Mouse (Mus musculus) liver, postnatal 0 days (tissue): Measurements from ENCODE around the gene Usf2. TPM values are rescaled to one million over a fixed set of nuclear protein-coding genes. Genes with fewer than 3 reads are reported as not detected.
"Not testable (repeated sequence)": the region's sequence is repeated elsewhere in the genome, so short reads cannot be mapped to it uniquely, and the experiment has no call there.

Experiments
- ATAC-seq: fragments of 200-750 bp; cut with Nextera tagmentation; 2 replicates; pipeline ENCODE4 v1.8.0; 2017; ENCODE audit warnings: mild to moderate bottlenecking, moderate library complexity
- DNase-seq: peaks from one replicate; pipeline ENCODE4 v3.0.0-alpha.2; 2016
- H3K27ac ChIP-seq: fragments of 300-500 bp; sonication (generic); 2 replicates; pipeline ENCODE4 v1.5.1; 2014; ENCODE audit warnings: antibody characterized with exemption, moderate library complexity, mild to moderate bottlenecking, low read depth
- H3K27me3 ChIP-seq: fragments of 300-500 bp; sonication (generic); 2 replicates; pipeline ENCODE4 v1.6.1; 2014; ENCODE audit warnings: low read length, control low read depth, mixed read lengths; ENCODE audit not compliant: insufficient read depth
- H3K36me3 ChIP-seq: fragments of 300-500 bp; sonication (generic); replicated peaks from 2 replicates; pipeline ENCODE4 v1.6.1; 2014; ENCODE audit warnings: mild to moderate bottlenecking, control low read depth, low read length, moderate library complexity, mixed read lengths; ENCODE audit not compliant: insufficient read depth
- H3K4me1 ChIP-seq: fragments of 300-500 bp; sonication (generic); 2 replicates; pipeline ENCODE4 v1.6.1; 2014; ENCODE audit warnings: antibody characterized with exemption, mild to moderate bottlenecking, control low read depth; ENCODE audit not compliant: insufficient read depth
- H3K4me2 ChIP-seq: fragments of 300-500 bp; sonication (generic); 2 replicates; pipeline ENCODE4 v1.6.1; 2014; ENCODE audit warnings: low read depth, mild to moderate bottlenecking, low read length, moderate library complexity, mixed read lengths
- H3K4me3 ChIP-seq: fragments of 300-500 bp; sonication (generic); 2 replicates; pipeline ENCODE4 v1.5.1; 2014; ENCODE audit warnings: low read depth, low read length
- H3K9ac ChIP-seq: fragments of 300-500 bp; sonication (generic); replicated peaks from 2 replicates; pipeline ENCODE4 v1.6.1; 2014; ENCODE audit warnings: mild to moderate bottlenecking, moderate library complexity
- H3K9me3 ChIP-seq: fragments of 300-500 bp; sonication (generic); 2 replicates; pipeline ENCODE4 v1.6.1; 2016; ENCODE audit warnings: mild to moderate bottlenecking, control low read depth, low read length, mixed read lengths
- CTCF ChIP-seq: sonication (generic); IDR thresholded peaks from 2 replicates; pipeline ENCODE4 v1.5.1; 2016; ENCODE audit warnings: antibody characterized with exemption, low read depth
- EP300 ChIP-seq: IDR thresholded peaks from 2 replicates; pipeline ENCODE4 v1.6.1; 2016; ENCODE audit warnings: antibody characterized with exemption, low read depth, mild to moderate bottlenecking
- WGBS: fragments of 180-500 bp; shearing (Covaris S2); extraction: QIAGEN DNeasy Blood & Tissue Kit; methylation state at CpG from one replicate; pipeline ENCODE4 v1.1.7; 2014; ENCODE audit not compliant: insufficient replicate concordance; 5-methylcytosine and 5-hydroxymethylcytosine counted together
- polyA plus RNA-seq: library from polyadenylated mRNA; unstranded; fragments of >200 nt; fragmentation: Nextera tagmentation; extraction: Ambion mirVana; gene quantifications from 2 replicates; pipeline ENCODE4 v1.2.1, GENCODE M21; 2015

Usf2 gene
- polyA plus RNA-seq, 1 experiment from 2014 or later = 11.6 TPM

DNA sequence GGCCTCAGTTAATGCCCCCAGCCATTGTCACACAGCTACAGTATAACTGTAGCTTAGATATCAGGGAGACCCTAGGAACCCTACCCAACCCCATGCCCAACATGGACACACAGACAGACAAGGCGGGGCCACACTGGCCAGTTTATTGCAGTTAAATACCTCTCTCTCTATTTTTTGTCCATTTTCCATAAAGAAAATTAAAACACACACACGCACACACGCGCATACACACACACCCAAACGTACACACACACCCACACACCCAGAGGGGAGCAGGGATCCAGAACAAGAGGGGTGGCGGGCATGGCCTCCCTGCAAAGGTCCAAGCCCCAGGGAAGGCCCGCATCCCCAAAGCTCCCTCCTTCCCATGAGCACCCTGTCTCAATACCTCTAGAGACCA lies 10.7 kb downstream of the Usf2 start:
- DNase-seq (no peak), ATAC-seq (no peak)
- H3K36me3 ChIP-seq = peaks cover 10% of the 10 kb centered on the region; the same call in 1 of the 2 replicates
- no peak overlapping the region for H3K9ac ChIP-seq
- H3K9me3 ChIP-seq = no peaks in the 10 kb centered on the region
- no peak overlapping the region for H3K4me3 ChIP-seq
- 88% methylated on average over 7 of the region's 7 CpGs for whole genome bisulfite sequencing
- TF ChIP-seq EP300 = no peak
- TF ChIP-seq CTCF = no peak
- H3K4me1 ChIP-seq = no peaks in the 10 kb centered on the region
- peak overlapping the region; percentile 18; the same call in 1 of the 2 replicates for H3K27ac ChIP-seq
- H3K27me3 ChIP-seq = no peaks in the 10 kb centered on the region
- no peak overlapping the region for H3K4me2 ChIP-seq

DNA sequence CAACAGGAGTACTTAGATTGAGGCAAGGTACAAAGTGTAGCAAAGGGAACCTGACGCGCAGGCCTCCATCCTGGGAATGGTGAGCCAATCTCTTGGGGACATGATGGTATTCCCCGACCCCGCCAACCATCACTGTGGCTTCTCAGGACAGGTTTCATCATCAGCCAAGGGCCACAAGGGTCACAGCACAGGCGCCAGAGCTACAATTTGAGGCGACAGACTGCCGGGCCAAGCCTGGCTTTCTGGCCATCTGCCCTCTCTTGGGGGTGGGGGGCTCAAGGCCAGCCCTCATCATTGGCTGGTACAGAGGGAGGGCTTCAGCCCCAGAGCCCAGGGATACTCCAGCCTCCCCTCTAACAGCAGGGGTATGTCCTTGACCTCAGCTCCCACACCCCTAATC lies 11.1 kb downstream of the Usf2 start:
- DNase-seq (peak; percentile 63), ATAC-seq (peak; percentile 65)
- not testable (repeated sequence) for H3K9ac ChIP-seq, H3K36me3 ChIP-seq, H3K4me2 ChIP-seq, H3K27me3 ChIP-seq, H3K4me3 ChIP-seq, H3K9me3 ChIP-seq, H3K4me1 ChIP-seq
- peak; percentile 34; the same call in 1 of the 2 replicates for TF ChIP-seq EP300
- peak overlapping the region; percentile 18; the same call in 1 of the 2 replicates for H3K27ac ChIP-seq
- 70% methylated on average over 7 of the region's 7 CpGs for WGBS

DNA sequence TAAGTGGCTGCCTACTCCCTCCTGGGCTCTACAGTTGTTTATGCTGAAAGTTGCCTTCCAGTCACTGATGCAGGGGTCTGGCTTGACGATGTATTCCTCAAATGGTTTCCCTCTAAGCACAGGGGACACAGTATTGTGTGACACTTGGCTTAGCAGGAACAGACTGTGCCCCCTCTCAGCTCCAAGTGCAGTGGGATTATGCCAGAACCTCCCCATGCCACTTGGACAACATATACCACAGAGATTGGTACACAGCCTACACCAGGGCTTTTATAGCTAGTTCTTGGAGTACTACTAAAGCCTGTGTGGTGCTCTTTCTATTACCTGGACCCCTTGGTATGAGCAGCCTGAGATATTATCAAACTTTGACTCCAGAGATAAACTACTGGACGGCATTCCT lies 11.9 kb downstream of the Usf2 start:
- H3K27ac ChIP-seq, H3K4me1 ChIP-seq, H3K4me2 ChIP-seq, H3K27me3 ChIP-seq, DNase-seq, H3K9me3 ChIP-seq, H3K4me3 ChIP-seq, H3K9ac ChIP-seq, ATAC-seq, H3K36me3 ChIP-seq: not testable (repeated sequence)
- WGBS = 55% methylated on average over 2 of the region's 2 CpGs

DNA sequence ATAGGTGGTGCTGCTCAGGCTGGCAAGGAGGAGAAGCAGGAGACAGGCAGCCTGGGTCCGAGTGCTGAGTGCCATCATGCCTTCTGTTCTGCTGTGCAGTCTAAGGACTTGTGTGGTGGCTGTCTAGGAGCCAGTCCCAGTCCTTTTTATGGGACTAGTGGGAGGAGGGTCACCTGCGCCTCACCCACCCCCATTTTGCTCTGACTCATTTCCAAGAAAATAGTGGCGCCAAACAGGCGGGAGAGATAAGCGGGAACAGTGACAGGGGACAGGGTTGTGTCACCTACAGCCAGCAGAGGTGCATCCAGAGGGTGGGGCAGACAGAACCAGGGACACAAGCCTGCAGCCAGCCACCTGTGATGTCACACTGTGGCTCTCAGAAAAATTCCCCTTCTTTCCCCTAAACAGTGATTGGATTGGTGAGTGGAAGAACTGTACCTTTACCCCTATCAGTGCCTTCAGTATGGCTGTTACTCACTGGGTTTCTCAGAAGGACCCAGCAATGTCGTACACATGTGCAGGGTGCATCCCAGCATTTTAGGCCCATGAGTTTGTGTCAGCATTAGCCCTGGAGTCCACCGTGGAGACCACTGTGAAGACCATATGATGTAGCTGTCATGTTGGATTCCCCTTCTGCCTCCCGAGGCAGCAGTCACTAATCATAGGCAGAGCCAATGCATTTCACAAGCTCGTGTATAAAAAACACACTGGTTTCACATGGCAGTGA lies 12.5 kb downstream of the Usf2 start, which contains the start of gene Hamp:
Hamp (minus strand) TSS at position 124 of the 727 bp plus-strand sequence.
- Histone ChIP-seq H3K36me3 (peaks cover 4% of the 10 kb centered on the region; the same call in 1 of the 2 replicates), H3K4me2 (0 out of 2 replicates have a peak within 1 kb of the TSS, but pooled peaks have one; percentile 29)
- 64% methylated on average over 9 of the region's 9 CpGs for WGBS

DNA sequence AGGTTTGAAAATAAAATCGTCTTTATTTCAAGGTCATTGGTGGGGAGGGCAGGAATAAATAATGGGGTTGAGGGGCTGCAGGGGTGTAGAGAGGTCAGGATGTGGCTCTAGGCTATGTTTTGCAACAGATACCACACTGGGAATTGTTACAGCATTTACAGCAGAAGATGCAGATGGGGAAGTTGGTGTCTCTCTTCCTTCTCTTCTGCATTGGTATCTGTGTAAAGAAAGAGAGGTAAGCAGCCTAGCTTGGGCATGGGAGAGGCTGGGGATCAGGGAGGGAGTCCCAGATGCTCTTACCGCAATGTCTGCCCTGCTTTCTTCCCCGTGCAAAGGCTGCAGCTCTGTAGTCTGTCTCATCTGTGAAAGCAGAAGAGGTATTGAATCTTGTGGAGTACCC lies 14.2 kb downstream of the Usf2 start:
- H3K9ac ChIP-seq, DNase-seq, H3K4me1 ChIP-seq, H3K4me3 ChIP-seq, H3K36me3 ChIP-seq, H3K9me3 ChIP-seq, H3K27ac ChIP-seq, H3K4me2 ChIP-seq, ATAC-seq, H3K27me3 ChIP-seq: not testable (repeated sequence)
- 36% methylated on average over 3 of the region's 3 CpGs for WGBS

More for the DNA sequence above, 12.5 kb downstream of the Usf2 start, which contains the start of gene Hamp:
- no peaks in the 10 kb centered on the region for H3K27me3 ChIP-seq
- peak; percentile 68 for ATAC-seq
- TF ChIP-seq CTCF = no peak
- peak; percentile 82 for TF ChIP-seq EP300
- no peaks in the 10 kb centered on the region for H3K9me3 ChIP-seq
- no peak within 1 kb of the TSS for H3K9ac ChIP-seq
- H3K27ac ChIP-seq = no peak within 1 kb of the TSS
- H3K4me3 ChIP-seq = no peak within 1 kb of the TSS
- no peak for DNase-seq
- H3K4me1 ChIP-seq = no peaks in the 10 kb centered on the region

DNA sequence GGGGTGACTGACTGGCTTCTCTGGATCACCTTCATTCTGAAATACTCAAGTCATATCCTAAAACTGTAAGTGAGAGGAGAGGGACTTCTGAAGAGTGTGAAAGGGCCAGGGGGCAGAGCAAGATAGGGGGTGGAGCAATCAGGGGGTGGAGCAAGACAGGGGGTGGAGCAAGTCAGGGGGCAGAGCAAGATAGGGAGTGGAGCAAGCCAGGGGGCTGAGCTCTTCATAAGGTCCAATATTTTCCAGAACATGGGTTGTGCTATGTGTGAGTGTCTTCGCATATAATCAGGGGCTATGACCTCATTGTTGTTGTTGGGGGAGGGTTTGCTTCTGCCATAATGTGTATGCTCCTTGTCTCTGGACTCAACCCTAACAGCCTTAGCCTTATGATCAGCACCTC lies 16.5 kb downstream of the Usf2 start:
- not testable (repeated sequence) for H3K36me3 ChIP-seq, H3K4me1 ChIP-seq, H3K9me3 ChIP-seq, ATAC-seq, H3K27me3 ChIP-seq, H3K9ac ChIP-seq, H3K4me3 ChIP-seq, DNase-seq, H3K4me2 ChIP-seq, H3K27ac ChIP-seq
- 94% methylated on average over 1 of the region's 1 CpGs for WGBS

DNA sequence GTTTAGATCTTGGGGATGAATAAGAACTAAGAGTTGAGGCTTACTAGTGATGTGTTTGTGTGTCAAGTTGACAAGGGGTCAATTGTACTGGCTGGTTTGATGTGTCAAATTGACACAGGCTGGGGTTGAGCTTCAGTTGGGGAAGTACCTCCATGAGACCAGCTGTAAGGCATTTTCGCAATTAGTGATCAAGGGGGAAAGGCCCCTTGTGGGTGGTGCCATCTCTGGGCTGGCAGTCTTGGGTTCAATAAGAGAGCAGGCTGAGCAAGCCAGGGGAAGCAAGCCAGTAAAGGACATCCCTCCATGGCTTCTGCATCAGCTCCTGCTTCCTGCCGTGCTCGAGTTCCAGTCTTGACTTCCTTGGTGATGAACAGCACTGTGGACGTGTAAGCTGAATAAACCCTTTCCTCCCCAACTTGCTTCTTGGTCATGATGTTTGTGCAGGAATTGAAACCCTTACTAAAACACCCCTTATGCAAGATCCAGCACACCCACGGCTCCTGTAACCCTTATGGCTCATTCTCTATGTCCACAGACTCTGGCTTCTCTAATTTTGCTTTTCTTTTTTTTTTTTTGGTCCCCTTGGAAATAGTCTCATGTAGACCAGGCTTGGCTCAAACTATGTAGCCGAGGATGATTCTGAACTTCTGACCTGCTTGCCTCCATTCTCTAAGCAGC lies 21.0 kb downstream of the Usf2 start:
- not testable (repeated sequence) for H3K9me3 ChIP-seq, H3K27ac ChIP-seq, H3K27me3 ChIP-seq, H3K36me3 ChIP-seq, DNase-seq, H3K4me2 ChIP-seq, H3K4me1 ChIP-seq, H3K9ac ChIP-seq, ATAC-seq, H3K4me3 ChIP-seq
- 51% methylated on average over 6 of the region's 6 CpGs for WGBS

DNA sequence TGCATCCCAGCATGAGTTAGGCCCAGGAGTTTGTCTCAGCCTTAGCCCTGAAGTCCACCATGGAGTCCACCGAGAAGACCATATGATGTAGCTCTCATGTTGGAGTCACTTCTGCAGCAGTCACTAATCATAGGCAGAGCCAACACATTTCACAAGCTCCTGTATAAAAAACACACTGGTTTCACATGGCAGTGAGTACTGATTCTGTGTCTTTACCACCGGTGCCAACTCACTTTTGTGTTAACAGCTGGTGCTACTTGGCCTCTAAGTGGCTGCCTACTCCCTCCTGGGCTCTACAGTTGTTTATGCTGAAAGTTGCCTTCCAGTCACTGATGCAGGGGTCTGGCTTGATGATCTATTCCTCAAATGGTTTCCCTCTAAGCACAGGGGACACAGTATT lies 32.0 kb downstream of the Usf2 start, which contains the start of gene Hamp2:
Hamp2 (minus strand) TSS at position 101 of the 400 bp plus-strand sequence.
- DNase-seq, H3K9ac ChIP-seq, H3K27ac ChIP-seq, H3K36me3 ChIP-seq, H3K4me1 ChIP-seq, H3K9me3 ChIP-seq, H3K4me2 ChIP-seq, H3K4me3 ChIP-seq, ATAC-seq, H3K27me3 ChIP-seq: not testable (repeated sequence)
- WGBS = 78% methylated on average over 2 of the region's 2 CpGs
